Mouse (Mus musculus) liver, embryonic 14.5 days (tissue): ENCODE data around the gene Manba. TPM values are rescaled to one million over a fixed set of nuclear protein-coding genes. Genes with fewer than 3 reads are reported as not detected.

Source experiments
- ATAC-seq: fragments of 200-750 bp; cut with Nextera tagmentation; 2 replicates; pipeline ENCODE4 v1.8.0; 2017; ENCODE audit warnings: moderate number of reproducible peaks, mild to moderate bottlenecking, moderate library complexity; ENCODE audit not compliant: insufficient read depth
- DNase-seq, 3 experiments: peaks; one replicate each; pipeline ENCODE4 v3.0.0-alpha.2; 2012 to 2013; ENCODE audit warnings: low read depth in 3 of 3, low spot score in 3 of 3
- H3K27ac ChIP-seq: fragments of 300-500 bp; sonication (generic); 2 replicates; pipeline ENCODE4 v1.5.1; 2014; ENCODE audit warnings: moderate library complexity, mild to moderate bottlenecking, control low read depth, inconsistent platforms
- H3K27me3 ChIP-seq: fragments of 300-500 bp; sonication (generic); 2 replicates; pipeline ENCODE4 v1.6.1; 2014; ENCODE audit warnings: mild to moderate bottlenecking, low read length, moderate library complexity; ENCODE audit not compliant: control insufficient read depth, insufficient read depth
- H3K36me3 ChIP-seq: fragments of 300-500 bp; sonication (generic); replicated peaks from 2 replicates; pipeline ENCODE4 v1.6.1; 2014; ENCODE audit warnings: low read depth; ENCODE audit not compliant: control insufficient read depth, insufficient read depth
- H3K4me1 ChIP-seq, 2 experiments: fragments of 200-500 bp in 1 of 2; fragments of 300-500 bp in 1 of 2; sonication (generic) in 1 of 2; replicated peaks; 2 replicates each; pipeline ENCODE4 v1.6.1; 2012 to 2014; ENCODE audit warnings: antibody characterized with exemption in 1 of 2, inconsistent platforms in 1 of 2, low read length in 1 of 2; ENCODE audit not compliant: control insufficient read depth in 2 of 2, insufficient read depth in 2 of 2
- H3K4me2 ChIP-seq: fragments of 300-500 bp; sonication (generic); 2 replicates; pipeline ENCODE4 v1.6.1; 2014; ENCODE audit warnings: low read depth, mild to moderate bottlenecking, control low read depth, moderate library complexity
- H3K4me3 ChIP-seq, 2 experiments: fragments of 200-500 bp in 1 of 2; fragments of 300-500 bp in 1 of 2; sonication (generic) in 1 of 2; 2 replicates each; pipeline ENCODE4 v1.5.1; 2012 to 2014; ENCODE audit warnings: low read depth in 2 of 2, low read length in 2 of 2, mild to moderate bottlenecking in 2 of 2, control low read depth in 1 of 2, inconsistent platforms in 1 of 2, moderate library complexity in 1 of 2; ENCODE audit not compliant: insufficient read depth in 1 of 2
- H3K9ac ChIP-seq: fragments of 300-500 bp; sonication (generic); replicated peaks from 2 replicates; pipeline ENCODE4 v1.6.1; 2014; ENCODE audit warnings: mild to moderate bottlenecking, control low read depth, moderate library complexity
- H3K9me3 ChIP-seq: fragments of 300-500 bp; sonication (generic); 2 replicates; pipeline ENCODE4 v1.6.1; 2016; ENCODE audit warnings: low read length, mixed read lengths; ENCODE audit not compliant: control insufficient read depth
- CTCF ChIP-seq: IDR thresholded peaks from 2 replicates; pipeline ENCODE4 v1.5.1; 2016; ENCODE audit warnings: antibody characterized with exemption, low read depth, control low read depth
- EP300 ChIP-seq: IDR thresholded peaks from 2 replicates; pipeline ENCODE4 v1.6.1; 2016; ENCODE audit warnings: antibody characterized with exemption, low read depth
- WGBS: fragments of 180-500 bp; shearing (Covaris S2); extraction: QIAGEN DNeasy Blood & Tissue Kit; methylation state at CpG from one replicate; pipeline ENCODE4 v1.1.7; 2014; ENCODE audit not compliant: insufficient replicate concordance; 5-methylcytosine and 5-hydroxymethylcytosine counted together
- polyA plus RNA-seq, 2 experiments: library from polyadenylated mRNA; depleted of rRNA in 1 of 2; stranded (reverse) in 1 of 2; unstranded in 1 of 2; fragments of >200 nt; fragmentation: Nextera tagmentation in 1 of 2; extraction: Ambion mirVana in 1 of 2; gene quantifications; 2 replicates each; pipeline versions ENCODE4 v1.2.1 to v1.2.3; 2012 to 2014

The Manba gene
- polyA plus RNA-seq, 2 experiments: 2.2 to 4.9 TPM

GRCm38 (mm10) chr3:135510372-135510771, 25.0 kb downstream of the Manba start:
- ATAC-seq (no peak), DNase-seq (no peak)
- Histone ChIP-seq H3K4me2 (no peak overlapping the region), H3K4me1 (no peaks in the 10 kb centered on the region), H3K4me3 (no peak overlapping the region), H3K27me3 (no peaks in the 10 kb centered on the region), H3K9me3 (no peaks in the 10 kb centered on the region), H3K27ac (no peak overlapping the region), H3K9ac (no peak overlapping the region), H3K36me3 (no peaks in the 10 kb centered on the region)
- no peak for TF ChIP-seq CTCF
- no peak for TF ChIP-seq EP300
- 86% methylated on average over 3 of the region's 3 CpGs for WGBS

DNA sequence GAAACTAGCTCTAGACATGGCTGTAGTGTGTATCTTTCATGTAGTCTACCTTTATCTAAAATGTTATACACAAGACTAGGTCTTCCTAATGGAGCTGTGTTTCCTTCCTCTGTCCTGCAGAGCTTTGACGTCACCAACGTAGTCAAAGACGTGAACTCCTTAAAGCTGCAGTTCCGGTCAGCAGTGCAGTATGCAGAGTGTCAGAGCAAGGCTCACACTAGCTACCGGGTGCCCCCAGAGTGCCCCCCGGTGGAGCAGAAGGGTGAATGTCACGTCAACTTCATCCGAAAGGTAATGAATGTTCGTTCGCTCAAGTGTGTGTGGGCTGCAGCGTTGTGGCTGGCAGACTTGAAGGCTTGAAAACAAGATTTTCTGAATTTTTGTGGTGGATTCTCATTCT, 26.3 kb downstream of the Manba start:
- H3K27ac ChIP-seq: no peak overlapping the region
- no peak overlapping the region for H3K4me3 ChIP-seq
- DNase-seq (no peak), ATAC-seq (no peak)
- no peaks in the 10 kb centered on the region for H3K27me3 ChIP-seq
- H3K9ac ChIP-seq: no peak overlapping the region
- peaks cover 3% of the 10 kb centered on the region in 2 experiments; a peak in 3 of 4 replicates for H3K4me1 ChIP-seq
- TF ChIP-seq EP300: no peak
- TF ChIP-seq CTCF: peak; percentile 54
- H3K9me3 ChIP-seq: no peaks in the 10 kb centered on the region
- 50% methylated on average over 11 of the region's 11 CpGs for WGBS
- no peaks in the 10 kb centered on the region for H3K36me3 ChIP-seq
- no peak overlapping the region for H3K4me2 ChIP-seq

- H3K4me2 ChIP-seq: no peak overlapping the region
- no peaks in the 10 kb centered on the region for H3K9me3 ChIP-seq
- DNase-seq (no peak), ATAC-seq (no peak)
- H3K9ac ChIP-seq: no peak overlapping the region
- WGBS: 66% methylated on average over 11 of the region's 11 CpGs
- TF ChIP-seq EP300: no peak
- TF ChIP-seq CTCF: no peak
- no peak overlapping the region for H3K4me3 ChIP-seq
- peaks cover 6 to 8% of the 10 kb centered on the region in 2 experiments for H3K4me1 ChIP-seq
- no peaks in the 10 kb centered on the region for H3K36me3 ChIP-seq
- no peaks in the 10 kb centered on the region for H3K27me3 ChIP-seq
- H3K27ac ChIP-seq: no peak overlapping the region
Observed at GRCm38 (mm10) chr3:135513270-135513669, 27.9 kb downstream of the Manba start.

DNA sequence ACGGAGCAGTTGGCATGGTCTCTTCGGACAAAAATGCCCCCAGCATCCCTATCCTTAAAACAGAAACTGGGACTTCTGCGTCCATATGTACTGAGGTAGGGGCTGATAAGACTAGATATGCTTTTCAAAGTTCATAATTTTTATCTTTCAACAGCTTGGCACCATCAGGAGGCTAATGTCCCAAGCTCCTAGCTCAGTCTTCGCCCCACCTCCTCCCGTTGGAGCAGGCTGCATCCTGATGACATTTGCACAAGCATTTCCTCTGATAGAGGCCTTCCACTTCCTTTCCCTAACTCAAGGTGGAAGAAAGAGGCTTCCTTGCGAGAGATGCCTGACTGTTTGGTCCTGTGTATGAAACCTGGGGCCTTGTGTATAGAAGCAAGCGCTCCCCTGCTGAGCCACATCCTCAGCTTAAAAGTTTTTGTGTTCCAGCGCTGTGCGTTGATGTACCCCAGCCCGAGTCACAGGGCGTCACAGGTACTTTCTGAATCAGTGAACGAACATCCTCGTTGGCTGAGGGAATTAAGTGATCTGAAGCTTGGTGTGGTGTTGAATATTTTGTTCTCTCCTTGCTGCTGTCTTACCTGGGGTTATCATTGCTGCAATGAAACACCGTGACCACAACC, 28.5 kb downstream of the Manba start:
- TF ChIP-seq EP300: no peak
- TF ChIP-seq CTCF: no peak
- DNase-seq: no peak
- H3K4me2 ChIP-seq: no peak overlapping the region
- no peaks in the 10 kb centered on the region for H3K9me3 ChIP-seq
- ATAC-seq: no peak
- no peaks in the 10 kb centered on the region for H3K27me3 ChIP-seq
- no peak overlapping the region for H3K4me3 ChIP-seq
- H3K27ac ChIP-seq: no peak overlapping the region
- H3K36me3 ChIP-seq: no peaks in the 10 kb centered on the region
- H3K4me1 ChIP-seq: peaks cover 6 to 8% of the 10 kb centered on the region in 2 experiments
- 68% methylated on average over 14 of the region's 14 CpGs for WGBS
- H3K9ac ChIP-seq: no peak overlapping the region

GRCm38 (mm10) chr3:135515246-135515645, 29.8 kb downstream of the Manba start:
- DNase-seq: no peak
- ATAC-seq: no peak
- H3K4me1 ChIP-seq: peaks cover 6 to 8% of the 10 kb centered on the region in 2 experiments

More at GRCm38 (mm10) chr3:135515246-135515645, 29.8 kb downstream of the Manba start:
- Histone ChIP-seq H3K9ac (no peak overlapping the region), H3K4me2 (no peak overlapping the region), H3K9me3 (no peaks in the 10 kb centered on the region), H3K36me3 (no peaks in the 10 kb centered on the region), H3K27me3 (no peaks in the 10 kb centered on the region), H3K4me3 (no peak overlapping the region), H3K27ac (no peak overlapping the region)
- 46% methylated on average over 5 of the region's 5 CpGs for WGBS
- no peak for TF ChIP-seq CTCF
- no peak for TF ChIP-seq EP300
